Mouse (Mus musculus) MEL (cell line): ENCODE data around the gene Bricd5.

Experiments
- CHD2 ChIP-seq: IDR thresholded peaks from 2 replicates; pipeline ENCODE4 v1.6.1; 2011; ENCODE audit warnings: low read length, improper control_type of control experiment
- CTCF ChIP-seq, 3 experiments: IDR thresholded peaks in 2 of 3; conservative IDR thresholded peaks in 1 of 3; 2 replicates each; pipeline ENCODE4 v1.5.1; 2011 to 2012; ENCODE audit warnings: low read length in 3 of 3, low read depth in 2 of 3, mild to moderate bottlenecking in 2 of 3, improper control_type of control experiment in 1 of 3, inconsistent platforms in 1 of 3, mixed read lengths in 1 of 3, moderate library complexity in 1 of 3; ENCODE audit not compliant: control insufficient read depth in 1 of 3, insufficient read depth in 1 of 3, poor library complexity in 1 of 3, severe bottlenecking in 1 of 3
- E2F4 ChIP-seq: IDR thresholded peaks from 2 replicates; pipeline ENCODE4 v1.6.1; 2011; ENCODE audit warnings: low read depth, low read length, improper control_type of control experiment, borderline replicate concordance
- ELF1 ChIP-seq: IDR thresholded peaks from 2 replicates; pipeline ENCODE4 v1.6.1; 2014; ENCODE audit warnings: low read depth, mild to moderate bottlenecking, inconsistent platforms, low read length, improper control_type of control experiment, moderate library complexity
- EP300 ChIP-seq, 2 experiments: IDR thresholded peaks; 2 replicates each; pipeline ENCODE4 v1.6.1; 2011; ENCODE audit warnings: improper control_type of control experiment in 2 of 2, low read length in 2 of 2, low read depth in 1 of 2, mild to moderate bottlenecking in 1 of 2
- HCFC1 ChIP-seq: IDR thresholded peaks from 2 replicates; pipeline ENCODE4 v1.6.1; 2012; ENCODE audit warnings: low read depth, mild to moderate bottlenecking, inconsistent platforms, low read length, improper control_type of control experiment, moderate library complexity
- MAFK ChIP-seq: IDR thresholded peaks from 2 replicates; pipeline ENCODE4 v1.6.1; 2011; ENCODE audit warnings: low read depth, mild to moderate bottlenecking, low read length, improper control_type of control experiment, borderline replicate concordance
- NRF1 ChIP-seq: IDR thresholded peaks from 2 replicates; pipeline ENCODE4 v1.6.1; 2014; ENCODE audit warnings: low read depth, mild to moderate bottlenecking, inconsistent platforms, low read length, improper control_type of control experiment, moderate library complexity; ENCODE audit not compliant: poor library complexity, insufficient read depth, severe bottlenecking
- POLR2A ChIP-seq, 2 experiments: IDR thresholded peaks; 2 replicates each; pipeline ENCODE4 v1.6.1; 2011 to 2012; ENCODE audit warnings: low read length in 2 of 2, mild to moderate bottlenecking in 2 of 2, control low read depth in 1 of 2, improper control_type of control experiment in 1 of 2, low read depth in 1 of 2, moderate library complexity in 1 of 2; ENCODE audit not compliant: control insufficient read depth in 1 of 2, insufficient read depth in 1 of 2, poor library complexity in 1 of 2
- TCF12 ChIP-seq: IDR thresholded peaks from 2 replicates; pipeline ENCODE4 v1.6.1; 2014; ENCODE audit warnings: low read depth, mild to moderate bottlenecking, inconsistent platforms, low read length, improper control_type of control experiment, moderate library complexity
- USF1 ChIP-seq: IDR thresholded peaks from 2 replicates; pipeline ENCODE4 v1.6.1; 2014; ENCODE audit warnings: low read depth, mild to moderate bottlenecking, inconsistent platforms, low read length, improper control_type of control experiment, moderate library complexity
- ZNF384 ChIP-seq: IDR thresholded peaks from 2 replicates; pipeline ENCODE4 v1.6.1; 2012; ENCODE audit warnings: low read depth, mild to moderate bottlenecking, inconsistent platforms, low read length, improper control_type of control experiment

DNA sequence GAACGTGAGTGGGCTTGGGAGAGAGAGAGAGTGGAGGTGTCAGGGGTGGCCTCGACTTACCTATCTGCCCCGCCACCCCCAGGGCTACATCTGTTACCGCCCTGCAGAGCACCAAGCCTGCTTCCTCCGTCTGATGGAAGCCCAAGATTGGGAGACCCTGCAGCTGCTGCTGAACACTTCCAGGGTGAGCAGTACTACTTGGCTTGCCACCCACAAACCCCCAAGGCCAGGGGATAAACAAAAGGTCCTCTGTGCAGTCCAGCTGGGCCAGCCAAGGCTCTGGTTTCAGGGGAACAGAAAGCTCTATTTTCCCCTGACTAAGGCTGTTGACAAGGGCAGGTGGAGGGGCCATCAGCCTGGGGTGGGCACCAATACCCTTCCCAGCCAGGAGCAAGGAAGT is 873 bp downstream of the Bricd5 start:
- TF ChIP-seq CHD2 (no peak), POLR2A (IDR thresholded peaks at IDR 0.05; ENCODE audit: control insufficient read depth in 1 of 2, insufficient read depth in 1 of 2, low read depth in 1 of 2, low read length in 2 of 2, poor library complexity in 1 of 2) (no peak), ELF1 (no peak), USF1 (no peak), CTCF (IDR thresholded peaks at IDR 0.05 in 2 of 3, conservative IDR thresholded peaks at IDR 0.05 in 1 of 3; ENCODE audit: control insufficient read depth in 1 of 3, insufficient read depth in 1 of 3, low read depth in 2 of 3, low read length in 3 of 3, poor library complexity in 1 of 3, severe bottlenecking in 1 of 3) (no peak), TCF12 (no peak), MAFK (no peak), EP300 (IDR thresholded peaks at IDR 0.05; ENCODE audit: low read depth in 1 of 2, low read length in 2 of 2) (no peak), HCFC1 (no peak), ZNF384 (no peak), E2F4 (no peak), NRF1 (no peak)
